Mouse (Mus musculus): ENCODE results near the gene Exoc3l2.

DNA sequence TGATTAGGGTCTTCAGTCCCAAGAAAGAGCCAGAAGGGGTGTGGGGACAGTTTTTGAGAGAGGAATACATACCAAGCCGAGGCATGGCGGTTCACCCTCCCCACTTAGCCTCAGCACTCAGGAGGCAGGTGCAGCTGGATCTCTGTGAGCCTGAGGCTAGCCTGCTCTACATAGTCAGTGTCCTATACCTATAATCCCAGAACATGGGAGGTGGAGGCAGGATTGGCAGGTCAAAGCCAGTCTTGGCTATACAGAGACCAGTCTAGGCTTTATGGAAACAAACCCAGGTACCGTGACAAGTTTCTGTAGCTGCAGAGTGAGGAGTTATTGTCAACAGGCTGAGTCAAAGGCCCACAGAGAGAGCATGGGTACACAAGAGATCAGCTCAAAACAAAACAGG lies 40.0 kb upstream of the Exoc3l2 start:
- no peak for TF ChIP-seq CTCF (IDR thresholded peaks at IDR 0.05; ENCODE audit: control insufficient read depth, insufficient read depth, insufficient read length)
- TF ChIP-seq MYOG (IDR thresholded peaks at IDR 0.05; ENCODE audit: control insufficient read depth, extremely low read depth, insufficient read length): no peak
- no peak for TF ChIP-seq MYOD1 (IDR thresholded peaks at IDR 0.05; ENCODE audit: control insufficient read depth, insufficient read length, low read depth)
- no peak for TF ChIP-seq CEBPB (IDR thresholded peaks at IDR 0.05; ENCODE audit: low read depth)
